Mouse (Mus musculus) lung, adult 2 months (tissue): ENCODE measurements around the gene Zdhhc18.

Source experiments
- CTCF ChIP-seq: fragments of 200-500 bp; IDR thresholded peaks from 2 replicates; pipeline ENCODE4 v1.5.1; 2011; ENCODE audit warnings: mild to moderate bottlenecking, low read length, control low read depth; ENCODE audit not compliant: insufficient read depth
- POLR2A ChIP-seq: fragments of 200-500 bp; IDR thresholded peaks from 2 replicates; pipeline ENCODE4 v1.6.1; 2011; ENCODE audit warnings: low read depth, mild to moderate bottlenecking, control low read depth, low read length, borderline replicate concordance; ENCODE audit errors: extremely low read depth

DNA sequence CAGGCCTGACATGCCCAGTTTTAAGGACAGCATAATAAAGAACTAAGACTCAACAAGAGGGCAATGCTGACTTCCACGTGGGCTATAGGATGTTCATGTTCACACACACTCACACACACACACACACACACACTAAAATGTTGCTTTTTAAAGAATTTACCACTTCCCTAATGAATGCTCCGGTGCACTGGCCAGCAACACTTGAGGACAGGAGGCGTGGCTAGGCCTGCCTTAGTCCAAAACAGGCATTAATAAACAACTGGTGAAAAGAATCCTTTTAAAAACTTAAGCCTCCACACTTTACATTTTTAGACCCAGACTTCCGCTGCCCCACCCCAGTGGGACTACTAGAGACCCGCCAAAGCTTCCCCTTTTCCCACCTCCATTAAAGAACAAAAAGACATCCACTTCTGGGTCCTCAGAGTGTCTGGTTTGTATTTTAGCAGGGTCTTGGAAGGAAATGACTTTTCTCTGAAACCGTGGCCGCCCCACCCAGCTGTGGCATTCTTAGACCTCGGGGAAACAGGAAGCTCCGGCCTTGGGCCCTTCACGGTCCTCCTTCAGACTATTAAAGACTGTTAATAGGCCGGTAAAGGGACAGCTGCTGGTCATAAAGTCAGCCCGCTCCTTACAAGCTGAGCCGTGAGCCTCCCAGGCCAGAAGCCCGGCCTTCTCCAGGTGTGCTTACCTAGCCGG lies 9.7 kb upstream of the Zdhhc18 start:
- TF ChIP-seq POLR2A: no peak; the same call in 1 of the 2 replicates
- TF ChIP-seq CTCF: no peak
